Mouse (Mus musculus) cerebellum, adult 2 months (tissue): ENCODE data around the gene Slc16a11. TPM values are rescaled to one million over a fixed set of nuclear protein-coding genes. Genes with fewer than 3 reads are reported as not detected.

Source experiments
- DNase-seq, 2 experiments: peaks; one replicate each; pipeline ENCODE4 v3.0.0; 2021
- H3K27ac ChIP-seq: fragments of 200-500 bp; 2 replicates; pipeline ENCODE4 v1.5.1; 2012; ENCODE audit warnings: low read length, control low read depth, inconsistent platforms; ENCODE audit not compliant: insufficient read depth
- H3K27me3 ChIP-seq: fragments of 200-500 bp; 2 replicates; pipeline ENCODE4 v1.6.1; 2012; ENCODE audit warnings: inconsistent platforms, mild to moderate bottlenecking, low read length, moderate library complexity; ENCODE audit not compliant: control insufficient read depth, insufficient read depth
- H3K4me1 ChIP-seq: fragments of 200-500 bp; 2 replicates; pipeline ENCODE4 v1.6.1; 2011; ENCODE audit warnings: low read length; ENCODE audit not compliant: control insufficient read depth, insufficient read depth
- H3K4me3 ChIP-seq: fragments of 200-500 bp; replicated peaks from 2 replicates; pipeline ENCODE3; 2011; ENCODE audit warnings: mild to moderate bottlenecking, low read depth, low read length, control low read depth; ENCODE audit not compliant: insufficient read depth
- CTCF ChIP-seq: fragments of 200-500 bp; IDR thresholded peaks from 2 replicates; pipeline ENCODE4 v1.5.1; 2011; ENCODE audit warnings: low read depth, mild to moderate bottlenecking, control low read depth, low read length, moderate library complexity, borderline replicate concordance; ENCODE audit not compliant: insufficient read depth
- POLR2A ChIP-seq: fragments of 200-500 bp; IDR thresholded peaks from 2 replicates; pipeline ENCODE4 v1.6.1; 2011; ENCODE audit warnings: low read length, control low read depth, borderline replicate concordance; ENCODE audit not compliant: insufficient read depth
- WGBS: fragments of 180-500 bp; shearing (Covaris S2); methylation state at CpG from one replicate; pipeline ENCODE4 v1.1.7; 2018; 5-methylcytosine and 5-hydroxymethylcytosine counted together
- polyA plus RNA-seq: library from polyadenylated mRNA; depleted of rRNA; stranded (reverse); fragments of >200 nt; gene quantifications from 2 replicates; pipeline ENCODE4 v1.2.3, GENCODE M21; 2012

Slc16a11 gene
- polyA plus RNA-seq, 1 experiment = 209 TPM

DNA sequence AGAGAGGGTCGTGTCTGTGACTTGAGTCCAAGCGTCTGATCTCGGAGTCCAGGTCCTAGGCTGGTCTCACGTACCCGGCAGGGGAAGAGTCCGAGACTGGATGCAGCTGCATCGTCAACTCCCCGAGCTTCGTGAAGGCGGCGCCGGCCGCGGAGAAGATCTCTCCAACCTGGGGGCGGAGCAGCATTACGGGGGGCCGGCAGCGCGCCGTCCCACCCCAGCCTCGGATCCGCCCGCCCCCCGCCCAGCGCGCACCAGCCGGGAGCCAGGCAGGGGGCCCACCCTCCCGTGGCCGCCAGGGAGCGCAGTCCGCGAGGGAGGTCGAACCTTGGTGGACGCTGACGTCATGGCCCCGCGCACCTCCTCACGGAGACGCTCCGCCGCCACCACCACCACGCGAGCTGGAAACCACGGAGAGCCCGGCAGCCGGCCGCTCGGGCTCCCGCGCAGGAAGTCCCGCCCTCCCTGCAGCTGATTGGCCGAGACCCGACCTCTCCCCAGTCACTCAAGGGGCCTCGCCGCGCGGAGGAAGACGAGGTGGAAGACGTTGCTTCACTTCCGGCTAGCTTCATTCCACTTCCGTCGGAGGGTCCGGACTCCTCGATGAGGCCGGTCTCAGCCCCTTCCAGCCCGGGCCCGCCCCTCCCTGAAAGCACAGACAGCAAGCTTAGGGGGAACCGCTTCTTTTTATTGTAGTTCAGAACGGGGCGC, 25.1 kb downstream of the Slc16a11 start, which contains the start of gene 0610010K14Rik:
0610010K14Rik (minus strand) TSS at position 458 of the 711 bp plus-strand sequence.
- Histone ChIP-seq H3K4me3 (peak within 1 kb of the TSS; percentile 97), H3K27me3 (no peaks in the 10 kb centered on the region), H3K27ac (peak within 1 kb of the TSS; percentile 84), H3K4me1 (peaks cover 10% of the 10 kb centered on the region)
- TF ChIP-seq POLR2A (peak; percentile 85; the same call in 1 of the 2 replicates), CTCF (peak; percentile 56; the same call in 1 of the 2 replicates)
- DNase-seq = peak; percentile 98 to 99
- under 1% methylated on average over 70 of the region's 70 CpGs for WGBS

- WGBS = 3% methylated on average over 23 of the region's 23 CpGs
- peak; percentile 41 to 45 for DNase-seq
- H3K4me1 ChIP-seq = peaks cover 10% of the 10 kb centered on the region
- peak overlapping the region; percentile 84 for H3K27ac ChIP-seq
- peak overlapping the region; percentile 97 for H3K4me3 ChIP-seq
- TF ChIP-seq CTCF (no peak), POLR2A (no peak)
- H3K27me3 ChIP-seq = no peaks in the 10 kb centered on the region
Measured at GRCm38 (mm10) chr11:70238591-70239440, 26.3 kb downstream of the Slc16a11 start.

GRCm38 (mm10) chr11:70239541-70240279, 27.2 kb downstream of the Slc16a11 start, which contains the start of the genes Gm21988 and Rnasek:
TSS of gene Gm21988 (minus strand) at chr11:70239830.
TSS of gene Rnasek (minus strand) at chr11:70239842.
- peak; percentile 83 for TF ChIP-seq POLR2A
- no peak for TF ChIP-seq CTCF
- H3K27ac ChIP-seq = peak within 1 kb of the TSS; percentile 92
- peaks cover 3% of the 10 kb centered on the region; the same call in 1 of the 2 replicates for H3K4me1 ChIP-seq
- WGBS = under 1% methylated on average over 34 of the region's 35 CpGs
- H3K4me3 ChIP-seq = peak within 1 kb of the TSS; percentile 97
- no peaks in the 10 kb centered on the region for H3K27me3 ChIP-seq
- peak; percentile 87 to 91 for DNase-seq

DNA sequence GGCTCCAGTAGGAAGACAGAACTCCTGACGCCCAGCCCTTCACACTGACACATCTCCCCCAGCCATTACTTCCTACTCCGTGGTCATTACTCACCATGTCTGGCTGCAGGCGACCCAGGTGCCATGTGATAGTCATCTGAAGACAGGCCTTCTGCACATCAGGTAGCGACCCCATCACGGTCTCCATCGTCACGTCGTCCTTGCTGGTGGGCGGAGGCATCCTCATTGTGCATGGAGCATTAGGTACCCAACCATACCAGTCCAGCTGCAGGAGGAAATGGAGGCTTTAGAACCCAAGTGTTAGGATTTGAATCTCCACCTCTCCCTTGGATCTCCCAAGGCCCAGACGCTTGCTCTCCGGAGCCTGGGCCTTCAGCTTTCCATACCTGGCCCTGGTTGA, 30.0 kb downstream of the Slc16a11 start:
- Histone ChIP-seq H3K27ac (no peak overlapping the region), H3K4me1 (no peaks in the 10 kb centered on the region), H3K4me3 (no peak overlapping the region), H3K27me3 (no peaks in the 10 kb centered on the region)
- WGBS = 65% methylated on average over 11 of the region's 11 CpGs
- TF ChIP-seq POLR2A (no peak), CTCF (no peak)
- no peak for DNase-seq

DNA sequence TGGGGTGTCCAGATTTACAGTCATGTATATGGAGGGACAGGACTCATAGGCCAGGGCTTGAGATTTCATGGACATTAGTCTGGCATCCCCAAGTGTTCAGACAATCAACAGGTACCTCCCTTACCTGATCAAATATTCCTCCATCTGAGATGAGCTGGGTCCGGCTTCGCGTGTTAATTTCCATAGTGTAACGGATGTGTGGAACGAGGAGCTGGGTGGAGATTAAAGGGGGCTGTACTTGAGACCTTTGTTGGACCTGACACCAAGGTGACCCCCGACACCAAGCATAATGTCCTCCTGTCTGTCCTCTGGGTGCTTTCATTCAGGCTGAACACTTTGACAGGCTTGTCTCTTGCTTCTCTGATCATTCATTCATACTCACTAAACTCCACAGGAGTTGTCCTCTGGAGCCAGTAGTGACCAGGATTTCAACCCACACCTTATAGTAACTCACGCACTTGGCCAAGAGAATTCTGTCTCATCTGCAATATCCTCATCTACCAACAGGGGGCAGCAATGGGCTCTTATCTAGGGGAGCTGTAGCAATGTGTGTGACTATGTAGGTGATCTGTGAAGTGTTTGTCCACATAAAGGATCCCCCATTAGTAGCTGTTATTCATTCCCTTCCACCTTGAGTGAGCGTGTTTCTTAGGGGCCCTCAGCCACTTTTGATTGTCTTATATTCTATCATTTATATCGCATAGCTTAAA, 34.7 kb downstream of the Slc16a11 start:
- no peak overlapping the region for H3K27ac ChIP-seq
- WGBS = 48% methylated on average over 9 of the region's 9 CpGs
- H3K27me3 ChIP-seq = no peaks in the 10 kb centered on the region
- peak; percentile 69; the same call in 1 of the 2 replicates for TF ChIP-seq CTCF
- TF ChIP-seq POLR2A = no peak
- peak; percentile 47 to 58 for DNase-seq
- H3K4me1 ChIP-seq = no peaks in the 10 kb centered on the region
- no peak overlapping the region for H3K4me3 ChIP-seq

GRCm38 (mm10) chr11:70250150-70250549, 37.6 kb downstream of the Slc16a11 start:
- Histone ChIP-seq H3K27ac (no peak overlapping the region), H3K4me3 (no peak overlapping the region), H3K4me1 (no peaks in the 10 kb centered on the region), H3K27me3 (no peaks in the 10 kb centered on the region)
- TF ChIP-seq CTCF (no peak), POLR2A (no peak)
- no peak for DNase-seq
- WGBS = 69% methylated on average over 11 of the region's 11 CpGs
